Mouse (Mus musculus): ENCODE measurements around the gene Pdik1l.
"Not testable (repeated sequence)": the region's sequence is repeated elsewhere in the genome, so short reads cannot be mapped to it uniquely, and the experiment has no call there.

Gene Pdik1l

GRCm38 (mm10) chr4:134298626-134299497 is 11.2 kb upstream of the Pdik1l start:
- no peak for DNase-seq

- DNase-seq: no peak
Observed at GRCm38 (mm10) chr4:134297369-134297768, 9.7 kb upstream of the Pdik1l start.

GRCm38 (mm10) chr4:134296523-134296922 is 8.8 kb upstream of the Pdik1l start:
- no peak for DNase-seq

GRCm38 (mm10) chr4:134296096-134296495 is 8.4 kb upstream of the Pdik1l start:
- DNase-seq: not testable (repeated sequence)

GRCm38 (mm10) chr4:134293692-134294163 is 6.0 kb upstream of the Pdik1l start:
- no peak for DNase-seq

GRCm38 (mm10) chr4:134293061-134293691 is 5.5 kb upstream of the Pdik1l start:
- no peak for DNase-seq

GRCm38 (mm10) chr4:134292067-134292466 is 4.4 kb upstream of the Pdik1l start:
- peak; percentile 82 for DNase-seq

- no peak for DNase-seq
Observed at GRCm38 (mm10) chr4:134288397-134289256, 932 bp upstream of the Pdik1l start.

GRCm38 (mm10) chr4:134287168-134287564 is 529 bp downstream of the Pdik1l start:
- DNase-seq: peak; percentile 94

- peak; percentile 21 for DNase-seq
Observed at GRCm38 (mm10) chr4:134286226-134287167, 1.2 kb downstream of the Pdik1l start.

GRCm38 (mm10) chr4:134284942-134285341 is 2.8 kb downstream of the Pdik1l start:
- peak; percentile 17 for DNase-seq

- DNase-seq: peak; percentile 58
Observed at GRCm38 (mm10) chr4:134273417-134274345, 14.0 kb downstream of the Pdik1l start.

GRCm38 (mm10) chr4:134272731-134273416 is 14.8 kb downstream of the Pdik1l start:
- peak; percentile 37 for DNase-seq

- no peak for DNase-seq
Observed at GRCm38 (mm10) chr4:134271979-134272378, 15.7 kb downstream of the Pdik1l start.

- DNase-seq: not testable (repeated sequence)
Observed at GRCm38 (mm10) chr4:134269622-134270021, 18.1 kb downstream of the Pdik1l start.

GRCm38 (mm10) chr4:134268102-134268655 is 19.5 kb downstream of the Pdik1l start:
- DNase-seq: peak; percentile 24

GRCm38 (mm10) chr4:134265860-134266585 is 21.7 kb downstream of the Pdik1l start:
- no peak for DNase-seq

GRCm38 (mm10) chr4:134263191-134263590 is 24.5 kb downstream of the Pdik1l start:
- peak; percentile 83 for DNase-seq

- peak; percentile 59 for DNase-seq
Observed at GRCm38 (mm10) chr4:134258354-134258753, 29.3 kb downstream of the Pdik1l start.

Data from lung, postnatal 36 days (tissue).